Mouse (Mus musculus) lung, adult 2 months (tissue): Measurements from ENCODE around the gene Ddx31.

Source experiments
- CTCF ChIP-seq: fragments of 200-500 bp; IDR thresholded peaks from 2 replicates; pipeline ENCODE4 v1.5.1; 2011; ENCODE audit warnings: mild to moderate bottlenecking, low read length, control low read depth; ENCODE audit not compliant: insufficient read depth
- POLR2A ChIP-seq: fragments of 200-500 bp; IDR thresholded peaks from 2 replicates; pipeline ENCODE4 v1.6.1; 2011; ENCODE audit warnings: low read depth, mild to moderate bottlenecking, control low read depth, low read length, borderline replicate concordance; ENCODE audit errors: extremely low read depth

DNA sequence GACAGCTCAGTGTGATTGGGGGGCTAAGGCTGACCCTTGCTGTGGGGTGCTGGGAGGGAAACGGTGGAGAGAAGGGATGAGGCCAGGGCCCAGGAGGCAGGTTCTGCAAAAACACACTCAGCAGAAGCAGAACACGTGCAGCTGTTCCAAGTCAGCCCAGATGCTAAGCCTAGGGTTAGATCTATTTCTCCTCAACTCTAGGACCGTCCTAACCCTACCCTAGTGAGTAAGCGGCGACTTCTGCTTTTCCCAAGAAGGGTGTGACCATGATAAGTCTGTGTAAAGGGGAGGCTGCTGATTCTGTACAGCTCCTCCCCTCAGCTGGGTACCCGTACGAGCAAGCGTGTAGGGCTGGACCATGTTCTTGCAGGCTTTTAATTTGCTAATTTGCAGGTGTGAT is 43.9 kb upstream of the Ddx31 start:
- no peak for TF ChIP-seq POLR2A
- TF ChIP-seq CTCF, result no peak
